Mouse (Mus musculus) macrophage (primary cell): Measurements from ENCODE around the gene Cab39. TPM values are rescaled to one million over a fixed set of nuclear protein-coding genes. Genes with fewer than 3 reads are reported as not detected.
"Not testable (repeated sequence)": the region's sequence is repeated elsewhere in the genome, so short reads cannot be mapped to it uniquely, and the experiment has no call there.

Source experiments
- H3K27ac ChIP-seq: fragments of 350-480 bp; formaldehyde crosslinking; 2 replicates; pipeline ENCODE4 v1.9.0; 2021
- H3K36me3 ChIP-seq: fragments of 350-480 bp; formaldehyde crosslinking; 2 replicates; pipeline ENCODE4 v1.9.0; 2021; ENCODE audit errors: inconsistent target
- H3K4me3 ChIP-seq: fragments of 350-480 bp; formaldehyde crosslinking; 2 replicates; pipeline ENCODE4 v1.9.0; 2021; ENCODE audit errors: inconsistent target
- H3K79me2 ChIP-seq: fragments of 350-480 bp; formaldehyde crosslinking; 2 replicates; pipeline ENCODE4 v1.9.0; 2021; ENCODE audit errors: inconsistent target
- WGBS: methylation state at CpG from one replicate; pipeline ENCODE4 v1.1.7; 2026; ENCODE audit warnings: inconsistent platforms; ENCODE audit not compliant: missing documents; 5-methylcytosine and 5-hydroxymethylcytosine counted together
- polyA plus RNA-seq: library from polyadenylated mRNA; stranded (reverse); fragments of 250-400 nt; gene quantifications from 3 replicates; pipeline ENCODE4 v1.2.4, GENCODE M21; 2018; ENCODE audit warnings: inconsistent platforms

The Cab39 gene
- polyA plus RNA-seq, 1 experiment from 2014 or later: 143 TPM

DNA sequence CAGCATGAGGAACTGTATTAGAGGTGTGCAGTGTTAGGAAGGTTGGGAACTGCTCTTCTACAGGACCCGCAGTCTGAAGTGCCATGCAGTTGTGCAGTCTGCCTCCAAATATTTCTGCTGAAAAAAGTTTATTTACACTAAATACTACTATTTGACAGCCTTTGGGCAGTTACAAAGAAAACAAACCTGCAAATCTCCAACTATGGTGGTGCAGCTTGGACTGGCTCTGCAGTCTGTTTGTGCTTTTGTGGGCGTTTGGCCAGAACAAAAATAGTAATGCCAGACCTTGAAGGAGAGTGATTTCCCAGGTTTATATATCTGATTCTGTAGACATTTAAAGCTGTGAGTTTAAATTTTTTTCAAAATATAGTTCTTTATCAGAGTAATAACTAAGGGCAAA is 17.1 kb downstream of the Cab39 start:
- H3K79me2 ChIP-seq: peaks cover 100% of the 10 kb centered on the region
- 91% methylated on average over 2 of the region's 2 CpGs for WGBS
- H3K4me3 ChIP-seq: no peak overlapping the region
- no peaks in the 10 kb centered on the region for H3K36me3 ChIP-seq
- no peak overlapping the region for H3K27ac ChIP-seq

DNA sequence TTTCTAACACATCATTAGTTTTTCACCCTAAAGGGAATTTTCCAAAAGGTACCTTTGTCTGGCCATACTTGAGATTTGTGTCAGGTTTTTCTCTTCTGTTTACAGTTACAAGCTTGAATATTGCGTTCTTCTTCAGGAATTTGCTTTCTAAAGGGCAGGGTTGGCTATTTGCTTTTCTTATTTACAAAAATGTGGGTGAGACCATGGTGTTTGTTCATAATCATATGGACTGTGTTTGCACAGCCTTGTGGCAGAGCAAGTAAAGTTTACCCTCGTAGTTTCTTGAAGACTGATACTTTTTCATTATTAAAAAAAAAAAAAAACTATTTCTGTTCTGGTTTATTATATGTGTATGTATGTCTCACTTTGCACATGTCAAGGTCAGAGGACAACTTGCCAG is 17.5 kb downstream of the Cab39 start:
- peaks cover 100% of the 10 kb centered on the region for H3K79me2 ChIP-seq
- H3K4me3 ChIP-seq: no peak overlapping the region
- no peak overlapping the region for H3K27ac ChIP-seq
- 100% methylated on average over 1 of the region's 2 CpGs for WGBS
- H3K36me3 ChIP-seq: no peaks in the 10 kb centered on the region

DNA sequence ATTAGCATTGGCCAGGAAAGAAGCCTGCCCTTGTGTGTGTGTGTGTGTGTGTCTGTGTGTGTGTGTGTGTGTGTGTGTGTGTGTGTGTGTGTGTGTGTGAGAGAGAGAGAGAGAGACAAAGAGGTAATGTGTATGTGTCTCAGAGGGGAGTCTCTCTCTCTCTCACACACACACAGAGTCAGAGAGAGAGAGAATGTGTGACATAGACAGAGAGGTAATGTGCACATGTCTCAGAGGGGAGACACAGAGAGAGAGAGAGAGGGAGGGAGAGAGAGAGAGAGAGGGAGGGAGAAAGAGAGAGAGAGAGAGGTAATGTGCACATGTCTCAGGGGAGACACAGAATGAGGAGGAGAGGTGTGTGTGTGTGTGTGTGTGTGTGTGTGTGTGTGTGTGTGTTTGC is 21.0 kb downstream of the Cab39 start:
- H3K4me3 ChIP-seq, H3K27ac ChIP-seq: not testable (repeated sequence)
- Histone ChIP-seq H3K79me2 (peaks cover 100% of the 10 kb centered on the region), H3K36me3 (peaks cover 15% of the 10 kb centered on the region)

DNA sequence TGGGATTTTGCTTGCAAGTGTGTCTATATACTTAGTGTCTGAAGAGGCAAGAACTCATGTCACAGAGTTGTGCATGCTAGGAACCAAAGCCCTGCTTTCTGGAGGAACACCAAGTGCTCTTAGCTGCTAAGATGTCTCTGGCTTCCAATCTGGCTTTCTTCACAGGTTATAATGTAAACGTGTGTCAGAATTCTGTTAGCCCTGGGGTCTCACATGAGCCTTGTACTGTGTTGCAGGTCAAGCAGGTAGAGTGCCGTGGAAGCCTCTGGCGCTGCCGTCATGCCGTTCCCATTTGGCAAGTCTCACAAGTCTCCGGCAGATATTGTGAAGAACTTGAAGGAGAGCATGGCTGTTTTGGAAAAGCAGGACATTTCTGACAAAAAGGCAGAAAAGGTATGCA is 24.9 kb downstream of the Cab39 start:
- Histone ChIP-seq H3K4me3 (no peak overlapping the region), H3K36me3 (peaks cover 53% of the 10 kb centered on the region), H3K79me2 (peaks cover 100% of the 10 kb centered on the region), H3K27ac (no peak overlapping the region)
- 90% methylated on average over 6 of the region's 6 CpGs for WGBS

DNA sequence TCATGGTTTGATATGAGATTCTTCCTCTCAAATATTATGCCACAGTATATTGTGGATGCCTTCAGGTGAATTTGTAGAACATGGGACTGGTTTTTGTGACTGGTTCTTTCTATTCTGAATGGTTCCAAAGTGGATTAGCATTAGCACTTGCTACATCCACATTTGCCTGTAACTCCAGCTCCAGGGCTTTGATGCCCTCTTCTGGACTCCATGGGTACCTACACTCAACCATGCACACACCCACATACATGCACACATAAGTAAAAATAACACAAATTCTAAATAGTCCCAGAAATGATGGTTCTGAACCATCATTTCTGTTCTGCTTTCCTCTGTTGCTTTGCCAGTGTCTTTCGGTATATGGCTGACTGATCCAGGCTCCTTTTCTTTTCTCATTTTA is 26.5 kb downstream of the Cab39 start:
- Histone ChIP-seq H3K27ac (no peak overlapping the region), H3K4me3 (no peak overlapping the region), H3K36me3 (peaks cover 58% of the 10 kb centered on the region), H3K79me2 (peaks cover 100% of the 10 kb centered on the region)
- 95% methylated on average over 1 of the region's 1 CpGs for whole genome bisulfite sequencing

DNA sequence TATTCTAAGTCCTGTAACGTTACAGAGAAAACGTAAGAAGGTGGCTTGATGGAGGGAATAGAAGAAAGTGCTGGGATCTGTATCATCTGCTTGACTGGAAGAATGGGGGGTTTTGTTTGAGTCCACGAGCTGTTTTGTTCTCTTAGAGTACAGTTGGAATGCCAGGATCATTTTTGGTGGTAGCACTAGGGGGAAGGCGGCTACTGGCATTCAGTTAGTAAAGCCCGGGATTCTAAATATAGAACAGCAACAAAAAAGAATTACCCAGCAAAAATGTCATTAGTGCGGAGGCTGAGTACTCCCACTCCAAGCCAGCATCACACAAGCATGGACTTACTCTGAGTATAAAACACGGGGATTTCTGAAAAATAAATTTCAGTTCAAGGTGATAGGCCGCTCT is 29.0 kb downstream of the Cab39 start:
- no peak overlapping the region for H3K27ac ChIP-seq
- H3K79me2 ChIP-seq: peaks cover 100% of the 10 kb centered on the region
- H3K4me3 ChIP-seq: no peak overlapping the region
- 91% methylated on average over 8 of the region's 8 CpGs for WGBS
- peaks cover 58% of the 10 kb centered on the region for H3K36me3 ChIP-seq

DNA sequence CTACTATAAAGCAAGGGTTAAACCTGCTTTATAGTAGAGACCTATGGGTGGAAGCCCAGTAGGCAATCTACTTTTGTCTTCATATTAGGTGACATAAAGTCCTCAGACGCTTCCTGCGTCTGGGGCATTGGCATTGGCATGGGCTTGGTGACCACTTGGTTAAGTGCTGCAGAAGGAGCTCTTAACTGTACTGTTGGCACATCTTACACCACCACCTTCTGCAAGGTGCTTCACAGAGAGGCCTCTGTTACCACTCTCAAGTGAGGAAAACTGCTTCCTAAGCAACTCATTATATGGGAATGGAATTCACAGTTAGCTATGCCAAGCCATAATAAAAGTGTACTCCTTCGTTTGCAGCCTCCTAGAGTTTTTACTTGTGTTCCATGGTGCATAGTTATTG is 31.7 kb downstream of the Cab39 start:
- H3K36me3 ChIP-seq: peaks cover 41% of the 10 kb centered on the region; the same call in 1 of the 2 replicates
- no peak overlapping the region for H3K4me3 ChIP-seq
- WGBS: 100% methylated on average over 3 of the region's 3 CpGs
- peaks cover 100% of the 10 kb centered on the region for H3K79me2 ChIP-seq
- no peak overlapping the region for H3K27ac ChIP-seq

DNA sequence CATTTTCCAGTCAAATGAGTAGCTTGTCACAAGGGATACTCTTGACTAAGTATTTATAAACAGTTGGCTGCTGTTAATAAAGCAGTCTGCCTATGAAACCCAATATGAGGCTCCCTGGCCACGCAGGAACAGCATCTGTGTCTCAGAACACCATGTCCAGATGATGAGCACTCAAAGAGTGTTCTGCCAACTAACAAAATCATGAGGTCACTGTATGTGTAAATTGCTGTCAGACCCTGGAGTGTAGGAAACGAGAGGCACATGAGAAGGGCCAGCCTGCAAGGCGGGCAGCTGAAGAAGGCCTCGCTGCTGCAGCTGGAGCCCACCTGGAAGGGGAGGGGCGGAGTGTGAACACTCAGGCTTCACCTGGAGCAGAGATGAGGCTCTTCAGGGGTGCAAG is 33.9 kb downstream of the Cab39 start:
- 84% methylated on average over 5 of the region's 5 CpGs for WGBS
- peaks cover 18% of the 10 kb centered on the region; the same call in 1 of the 2 replicates for H3K36me3 ChIP-seq
- H3K79me2 ChIP-seq: peaks cover 100% of the 10 kb centered on the region
- H3K27ac ChIP-seq: no peak overlapping the region
- H3K4me3 ChIP-seq: no peak overlapping the region

DNA sequence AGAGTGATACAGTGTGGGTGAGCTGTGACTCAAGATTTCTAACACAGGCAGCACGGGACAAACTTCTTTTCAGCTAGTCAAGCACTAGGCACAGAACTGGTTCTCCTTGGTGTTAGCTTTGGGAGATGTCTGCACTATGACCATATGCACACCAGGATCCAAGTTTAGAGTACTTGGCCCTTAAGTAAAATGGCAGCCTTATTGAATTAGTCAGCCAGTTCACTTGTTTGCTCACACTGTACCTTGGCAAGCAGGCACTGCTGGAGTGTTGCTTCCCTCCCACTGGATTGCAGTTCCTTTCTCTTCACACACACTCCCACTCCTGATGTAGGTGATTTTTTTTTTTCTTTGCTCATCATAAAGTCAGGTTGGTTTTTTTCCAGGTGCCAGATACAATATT is 35.8 kb downstream of the Cab39 start:
- Histone ChIP-seq H3K4me3 (no peak overlapping the region), H3K79me2 (peaks cover 100% of the 10 kb centered on the region), H3K27ac (no peak overlapping the region), H3K36me3 (0 out of 2 replicates have a peak, but pooled peaks cover 5% of the 10 kb centered on the region)
- 100% methylated on average over 1 of the region's 1 CpGs for WGBS

DNA sequence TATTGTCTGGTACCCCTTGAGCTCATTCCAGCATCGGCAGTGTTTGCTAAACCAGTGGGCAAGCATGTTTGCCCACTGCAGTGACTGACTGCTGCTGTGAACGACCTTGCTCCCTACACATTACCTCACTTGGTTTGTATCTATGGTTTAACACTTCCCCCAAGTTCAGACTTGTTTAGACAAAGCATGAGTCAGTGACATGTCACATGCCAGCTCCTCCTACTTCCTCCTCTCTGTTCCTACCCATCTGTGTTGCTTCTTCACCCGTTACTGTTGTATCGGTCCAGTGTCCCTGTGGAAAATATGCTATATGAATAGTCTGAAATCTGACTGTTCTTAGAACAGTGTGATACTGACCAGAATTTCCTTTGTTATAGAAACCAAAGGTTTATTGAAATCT is 44.8 kb downstream of the Cab39 start:
- Histone ChIP-seq H3K36me3 (peaks cover 8% of the 10 kb centered on the region; the same call in 1 of the 2 replicates), H3K27ac (peak overlapping the region; percentile 75), H3K4me3 (no peak overlapping the region), H3K79me2 (peaks cover 80% of the 10 kb centered on the region)
- WGBS: 14% methylated on average over 4 of the region's 4 CpGs

DNA sequence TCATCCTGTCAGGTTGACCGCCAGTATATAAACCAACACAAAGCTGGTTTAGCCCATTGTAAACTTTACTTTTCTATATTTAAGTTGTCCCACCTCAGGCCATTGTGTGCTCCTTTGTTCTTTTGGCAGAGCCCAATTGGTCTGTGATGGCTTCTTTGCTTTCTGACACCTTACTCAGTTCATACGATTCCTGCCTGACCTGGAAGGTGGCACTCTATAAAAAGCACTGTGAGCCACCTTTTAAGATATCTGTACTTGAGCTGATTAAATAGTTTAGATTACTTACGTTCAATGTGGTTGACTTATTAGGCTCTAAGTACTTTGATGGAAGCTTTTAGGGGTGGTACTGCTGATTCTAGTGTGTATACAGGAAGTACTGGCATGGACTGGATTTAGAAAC is 46.1 kb downstream of the Cab39 start:
- Histone ChIP-seq H3K36me3 (peaks cover 14% of the 10 kb centered on the region; the same call in 1 of the 2 replicates), H3K79me2 (peaks cover 79% of the 10 kb centered on the region), H3K4me3 (no peak overlapping the region), H3K27ac (peak overlapping the region; percentile 75)
- 95% methylated on average over 2 of the region's 3 CpGs for WGBS

DNA sequence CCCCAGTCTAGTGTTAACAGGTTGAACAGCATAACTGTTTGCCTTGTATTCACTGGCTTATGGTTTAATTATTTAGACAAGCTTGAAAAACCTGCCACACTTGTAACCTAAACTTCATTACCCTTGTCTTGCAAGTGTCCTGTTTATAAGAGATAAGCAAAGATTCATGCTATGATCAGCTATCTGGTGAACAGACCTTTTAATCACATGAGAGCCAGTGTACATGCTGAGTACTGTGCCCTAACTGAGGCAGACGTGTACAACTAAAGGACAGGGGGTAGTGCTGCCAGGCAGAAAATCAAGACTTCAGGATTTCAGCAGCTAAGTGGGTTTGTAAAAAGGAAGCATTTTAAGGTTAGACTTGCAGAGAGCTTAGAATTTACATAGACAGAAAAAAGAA is 46.5 kb downstream of the Cab39 start:
- 92% methylated on average over 1 of the region's 1 CpGs for WGBS
- peaks cover 14% of the 10 kb centered on the region; the same call in 1 of the 2 replicates for H3K36me3 ChIP-seq
- H3K27ac ChIP-seq: peak overlapping the region; percentile 75
- peaks cover 79% of the 10 kb centered on the region for H3K79me2 ChIP-seq
- H3K4me3 ChIP-seq: no peak overlapping the region

DNA sequence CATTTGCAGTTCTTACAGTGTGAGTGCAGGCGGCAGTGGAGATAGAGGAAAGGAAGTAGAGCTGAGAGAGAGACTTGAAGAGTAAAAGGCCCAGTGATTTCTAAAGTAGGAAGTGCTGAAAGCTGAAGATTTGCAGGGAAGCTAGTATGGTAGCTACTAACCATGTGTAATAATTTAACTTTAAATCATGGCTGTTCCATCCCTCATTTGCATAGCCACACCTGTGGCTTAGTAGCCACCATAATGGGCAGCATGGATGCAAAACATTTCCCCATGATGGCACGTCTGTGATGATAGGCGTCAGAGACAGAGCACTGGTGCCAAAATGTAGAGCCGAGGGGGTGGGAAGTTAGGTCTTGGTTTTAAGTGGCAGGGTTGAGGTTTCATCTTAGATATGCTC is 47.2 kb downstream of the Cab39 start:
- peaks cover 79% of the 10 kb centered on the region for H3K79me2 ChIP-seq
- H3K4me3 ChIP-seq: no peak overlapping the region
- peaks cover 20% of the 10 kb centered on the region; the same call in 1 of the 2 replicates for H3K36me3 ChIP-seq
- H3K27ac ChIP-seq: peak overlapping the region; percentile 75
- WGBS: 29% methylated on average over 4 of the region's 4 CpGs

DNA sequence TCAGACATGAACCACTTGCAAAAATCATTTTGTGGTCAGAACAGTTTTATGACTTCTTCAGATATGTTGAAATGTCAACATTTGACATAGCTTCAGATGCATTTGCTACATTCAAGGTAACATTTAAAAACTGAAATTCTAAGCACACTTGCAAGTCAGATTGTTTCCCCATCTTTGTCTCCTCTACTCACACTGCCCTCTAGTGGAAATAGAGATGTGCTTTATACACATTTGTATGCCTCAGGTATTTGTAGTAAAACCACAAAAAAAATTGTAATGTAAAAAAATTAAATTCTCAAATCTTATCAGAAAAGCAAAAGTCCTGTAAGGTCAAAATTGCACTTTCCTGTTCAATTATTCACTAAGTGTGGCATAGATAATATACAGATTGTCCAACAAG is 49.0 kb downstream of the Cab39 start:
- Histone ChIP-seq H3K36me3 (peaks cover 32% of the 10 kb centered on the region; the same call in 1 of the 2 replicates), H3K27ac (no peak overlapping the region), H3K79me2 (peaks cover 65% of the 10 kb centered on the region), H3K4me3 (no peak overlapping the region)

DNA sequence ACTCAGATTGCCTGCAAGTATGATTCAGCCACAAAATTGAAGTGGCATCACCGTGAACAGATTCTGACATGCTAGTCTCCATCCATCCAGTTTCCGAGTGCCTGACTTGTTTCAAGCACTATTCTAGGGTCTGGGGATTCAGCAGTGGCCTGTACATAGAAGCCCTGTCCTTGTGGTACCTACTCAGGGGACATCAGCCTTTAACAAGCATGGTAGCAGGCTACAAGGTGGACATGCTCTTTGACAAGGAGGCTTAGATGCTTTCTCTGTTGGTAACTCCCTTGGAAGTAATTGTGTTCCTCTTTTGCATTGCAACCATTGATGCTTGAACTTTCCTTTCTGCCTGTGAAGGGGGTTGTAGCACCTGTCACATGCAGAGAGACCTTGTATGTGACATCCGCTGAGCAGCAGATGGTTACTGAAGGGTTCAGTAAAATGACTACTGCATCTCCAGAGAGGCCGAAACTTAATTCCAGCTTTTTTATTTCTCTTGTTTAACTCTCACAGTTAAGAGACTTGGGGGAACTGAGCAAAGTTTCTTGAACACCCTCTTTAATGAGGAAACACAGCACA is 50.1 kb downstream of the Cab39 start:
- Histone ChIP-seq H3K36me3 (peaks cover 44% of the 10 kb centered on the region; the same call in 1 of the 2 replicates), H3K4me3 (no peak overlapping the region), H3K27ac (no peak overlapping the region), H3K79me2 (peaks cover 60% of the 10 kb centered on the region)
- WGBS: 95% methylated on average over 4 of the region's 4 CpGs

DNA sequence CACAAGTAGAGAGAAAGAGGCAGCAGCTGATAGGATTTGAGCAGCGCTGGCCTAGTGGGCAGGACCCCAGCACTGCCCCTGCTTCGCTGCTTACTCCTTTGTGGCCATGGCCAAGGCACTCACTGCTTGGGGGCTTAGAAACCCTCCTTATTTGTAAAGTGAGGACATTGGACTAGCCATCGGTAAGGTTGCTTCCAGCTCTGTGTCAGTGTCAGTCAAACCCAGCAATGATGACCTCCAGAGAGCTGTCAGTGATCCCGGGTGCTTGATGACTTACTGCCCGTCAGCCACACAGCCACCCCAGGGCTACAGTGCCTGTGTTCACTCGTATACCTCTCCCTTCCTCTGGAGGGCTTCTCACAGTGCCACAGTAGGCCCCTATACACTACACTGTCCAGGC is 51.7 kb downstream of the Cab39 start:
- H3K36me3 ChIP-seq: peaks cover 56% of the 10 kb centered on the region
- H3K4me3 ChIP-seq: no peak overlapping the region
- 96% methylated on average over 6 of the region's 6 CpGs for whole genome bisulfite sequencing
- peaks cover 45% of the 10 kb centered on the region for H3K79me2 ChIP-seq
- H3K27ac ChIP-seq: no peak overlapping the region
